Mouse (Mus musculus) myocyte (in vitro differentiated cells): Measurements from ENCODE around the gene Kif14. TPM values are rescaled to one million over a fixed set of nuclear protein-coding genes. Genes with fewer than 3 reads are reported as not detected.

Experiments used
- H3K27me3 ChIP-seq: one replicate; pipeline ENCODE4 v1.6.1; 2011; ENCODE audit not compliant: control insufficient read depth, insufficient read depth, insufficient read length
- H3K36me3 ChIP-seq: one replicate; pipeline ENCODE4 v1.6.1; 2011; ENCODE audit not compliant: control insufficient read depth, insufficient read depth
- H3K4me2 ChIP-seq: one replicate; pipeline ENCODE4 v1.6.1; 2011; ENCODE audit warnings: low read depth, control low read depth
- H3K4me3 ChIP-seq: one replicate; pipeline ENCODE4 v1.5.1; 2011; ENCODE audit warnings: mild to moderate bottlenecking, control low read depth, moderate library complexity
- H3K79me2 ChIP-seq: one replicate; pipeline ENCODE4 v1.6.1; 2011; ENCODE audit not compliant: control insufficient read depth, insufficient read depth
- H3ac ChIP-seq: one replicate; pipeline ENCODE4 v1.6.1; 2011; ENCODE audit not compliant: control insufficient read depth, insufficient read length
- CEBPB ChIP-seq: IDR thresholded peaks from 2 replicates; pipeline ENCODE4 v1.6.1; 2011; ENCODE audit warnings: mild to moderate bottlenecking, moderate library complexity; ENCODE audit not compliant: poor library complexity, insufficient read depth, severe bottlenecking
- E2F4 ChIP-seq: IDR thresholded peaks from one replicate; pipeline ENCODE4 v1.6.1; 2011; ENCODE audit warnings: mild to moderate bottlenecking, control low read depth, moderate library complexity; ENCODE audit not compliant: insufficient read depth
- MAX ChIP-seq: IDR thresholded peaks from one replicate; pipeline ENCODE4 v1.6.1; 2011; ENCODE audit warnings: low read depth, mild to moderate bottlenecking, control low read depth
- MYOD1 ChIP-seq, 3 experiments: IDR thresholded peaks; one replicate each; pipeline ENCODE4 v1.6.1; 2011; ENCODE audit warnings: control low read depth in 2 of 3, low read depth in 2 of 3, mild to moderate bottlenecking in 2 of 3, moderate library complexity in 1 of 3; ENCODE audit not compliant: insufficient read length in 2 of 3, control insufficient read depth in 1 of 3
- MYOG ChIP-seq, 3 experiments: IDR thresholded peaks; one replicate each; pipeline ENCODE4 v1.6.1; 2011; ENCODE audit warnings: control low read depth in 2 of 3, low read depth in 2 of 3, mild to moderate bottlenecking in 2 of 3; ENCODE audit not compliant: insufficient read length in 2 of 3, control insufficient read depth in 1 of 3, insufficient read depth in 1 of 3
- POLR2A ChIP-seq: IDR thresholded peaks from one replicate; pipeline ENCODE4 v1.6.1; 2011; ENCODE audit warnings: low read depth, mild to moderate bottlenecking, control low read depth, moderate library complexity; ENCODE audit not compliant: insufficient read length
- POLR2AphosphoS2 ChIP-seq: IDR thresholded peaks from one replicate; pipeline ENCODE4 v1.6.1; 2011; ENCODE audit warnings: low read depth, control low read depth; ENCODE audit not compliant: insufficient read length
- REST ChIP-seq: IDR thresholded peaks from one replicate; pipeline ENCODE4 v1.6.1; 2011; ENCODE audit warnings: mild to moderate bottlenecking, control low read depth, moderate library complexity; ENCODE audit not compliant: insufficient read depth, insufficient read length
- SRF ChIP-seq: IDR thresholded peaks from one replicate; pipeline ENCODE4 v1.6.1; 2011; ENCODE audit warnings: low read depth; ENCODE audit not compliant: control insufficient read depth, insufficient read length
- TCF12 ChIP-seq: IDR thresholded peaks from one replicate; pipeline ENCODE4 v1.6.1; 2011; ENCODE audit warnings: mild to moderate bottlenecking, control low read depth; ENCODE audit not compliant: poor library complexity, insufficient read depth, severe bottlenecking
- TCF3 ChIP-seq: IDR thresholded peaks from one replicate; pipeline ENCODE4 v1.6.1; 2011; ENCODE audit warnings: low read depth, control low read depth; ENCODE audit not compliant: insufficient read length
- USF1 ChIP-seq: IDR thresholded peaks from one replicate; pipeline ENCODE4 v1.6.1; 2011; ENCODE audit warnings: low read depth, mild to moderate bottlenecking, control low read depth, moderate library complexity
- polyA plus RNA-seq: library from polyadenylated mRNA; unstranded; fragments of >200 nt; fragmentation: generic; extraction: Trizol; gene quantifications from one replicate; pipeline ENCODE4 v1.2.1, GENCODE M21; 2012; ENCODE audit warnings: missing spikeins

Kif14 gene
- 1.9 TPM for polyA plus RNA-seq

- Histone ChIP-seq H3K79me2 (peaks cover 20% of the 10 kb centered on the region), H3K4me3 (peak within 1 kb of the TSS; percentile 52), H3K27me3 (no peaks in the 10 kb centered on the region), H3K4me2 (peak within 1 kb of the TSS; percentile 85), H3K36me3 (peaks cover 3% of the 10 kb centered on the region), H3ac (peak within 1 kb of the TSS; percentile 1)
- TF ChIP-seq CEBPB (no peak), E2F4 (peak; percentile 99), SRF (peak; percentile 59), MYOD1 (IDR thresholded peaks at IDR 0.05; ENCODE audit: control insufficient read depth in 1 of 3, insufficient read length in 2 of 3, low read depth in 2 of 3) (no peak), TCF3 (no peak), MAX (no peak), USF1 (no peak), POLR2AphosphoS2 (peak; percentile 67), TCF12 (no peak), POLR2A (peak; percentile 87), REST (no peak), MYOG (IDR thresholded peaks at IDR 0.05; ENCODE audit: control insufficient read depth in 1 of 3, insufficient read depth in 1 of 3, insufficient read length in 2 of 3, low read depth in 2 of 3) (peak in 1 of 3 experiments; percentile 12)
These were observed at the start of gene Kif14 for GRCm38 (mm10) chr1:136466143-136466811. Gene Kif14, plus strand, starts transcription at chr1:136466343.

GRCm38 (mm10) chr1:136418393-136418792 is 47.8 kb upstream of the Kif14 start:
- H3K4me3 ChIP-seq = no peak overlapping the region
- H3K79me2 ChIP-seq = no peaks in the 10 kb centered on the region
- H3K36me3 ChIP-seq = peaks cover 5% of the 10 kb centered on the region
- TF ChIP-seq E2F4 (no peak), REST (no peak), USF1 (no peak), MYOD1 (IDR thresholded peaks at IDR 0.05; ENCODE audit: control insufficient read depth in 1 of 3, insufficient read length in 2 of 3, low read depth in 2 of 3) (no peak)
- no peak overlapping the region for H3K4me2 ChIP-seq
- no peak overlapping the region for H3ac ChIP-seq
- no peaks in the 10 kb centered on the region for H3K27me3 ChIP-seq

- no peak overlapping the region for H3ac ChIP-seq
- H3K4me3 ChIP-seq = no peak overlapping the region
- H3K79me2 ChIP-seq = no peaks in the 10 kb centered on the region
- no peak for TF ChIP-seq SRF
- no peak for TF ChIP-seq POLR2AphosphoS2
- no peak for TF ChIP-seq CEBPB
- no peak for TF ChIP-seq MAX
- TF ChIP-seq USF1 = no peak
- no peak for TF ChIP-seq MYOG (IDR thresholded peaks at IDR 0.05; ENCODE audit: control insufficient read depth in 1 of 3, insufficient read depth in 1 of 3, insufficient read length in 2 of 3, low read depth in 2 of 3)
- no peak for TF ChIP-seq POLR2A
- no peak for TF ChIP-seq TCF3
- peaks cover under 1% of the 10 kb centered on the region for H3K36me3 ChIP-seq
- no peak overlapping the region for H3K4me2 ChIP-seq
- no peaks in the 10 kb centered on the region for H3K27me3 ChIP-seq
These were observed 38.8 kb upstream of the Kif14 start for GRCm38 (mm10) chr1:136427166-136427969.

GRCm38 (mm10) chr1:136428981-136429380 is 37.2 kb upstream of the Kif14 start:
- TF ChIP-seq TCF12 = no peak
- peaks cover 6% of the 10 kb centered on the region for H3K36me3 ChIP-seq
- no peak overlapping the region for H3ac ChIP-seq
- no peaks in the 10 kb centered on the region for H3K79me2 ChIP-seq
- no peak overlapping the region for H3K4me3 ChIP-seq
- no peak overlapping the region for H3K4me2 ChIP-seq
- H3K27me3 ChIP-seq = no peaks in the 10 kb centered on the region

GRCm38 (mm10) chr1:136430126-136430818 is 35.9 kb upstream of the Kif14 start:
- Histone ChIP-seq H3K36me3 (peaks cover 6% of the 10 kb centered on the region), H3K79me2 (no peaks in the 10 kb centered on the region), H3K4me2 (no peak overlapping the region), H3ac (no peak overlapping the region), H3K4me3 (no peak overlapping the region), H3K27me3 (no peaks in the 10 kb centered on the region)
- TF ChIP-seq MAX (no peak), MYOD1 (IDR thresholded peaks at IDR 0.05; ENCODE audit: control insufficient read depth in 1 of 3, insufficient read length in 2 of 3, low read depth in 2 of 3) (no peak), TCF12 (no peak), MYOG (IDR thresholded peaks at IDR 0.05; ENCODE audit: control insufficient read depth in 1 of 3, insufficient read depth in 1 of 3, insufficient read length in 2 of 3, low read depth in 2 of 3) (no peak), TCF3 (no peak), CEBPB (no peak), REST (no peak), USF1 (no peak), POLR2A (no peak), SRF (no peak), E2F4 (no peak), POLR2AphosphoS2 (no peak)
